Mouse (Mus musculus): Measurements from ENCODE around the gene Clmp. TPM values are rescaled to one million over a fixed set of nuclear protein-coding genes. Genes with fewer than 3 reads are reported as not detected.
A peak's percentile ranks its signal among the peaks of the same experiment; 100 is the strongest.

The Clmp gene
- total and polyA plus RNA-seq, 2 experiments from 2014 or later, result 48.8 to 57.0 TPM

DNA sequence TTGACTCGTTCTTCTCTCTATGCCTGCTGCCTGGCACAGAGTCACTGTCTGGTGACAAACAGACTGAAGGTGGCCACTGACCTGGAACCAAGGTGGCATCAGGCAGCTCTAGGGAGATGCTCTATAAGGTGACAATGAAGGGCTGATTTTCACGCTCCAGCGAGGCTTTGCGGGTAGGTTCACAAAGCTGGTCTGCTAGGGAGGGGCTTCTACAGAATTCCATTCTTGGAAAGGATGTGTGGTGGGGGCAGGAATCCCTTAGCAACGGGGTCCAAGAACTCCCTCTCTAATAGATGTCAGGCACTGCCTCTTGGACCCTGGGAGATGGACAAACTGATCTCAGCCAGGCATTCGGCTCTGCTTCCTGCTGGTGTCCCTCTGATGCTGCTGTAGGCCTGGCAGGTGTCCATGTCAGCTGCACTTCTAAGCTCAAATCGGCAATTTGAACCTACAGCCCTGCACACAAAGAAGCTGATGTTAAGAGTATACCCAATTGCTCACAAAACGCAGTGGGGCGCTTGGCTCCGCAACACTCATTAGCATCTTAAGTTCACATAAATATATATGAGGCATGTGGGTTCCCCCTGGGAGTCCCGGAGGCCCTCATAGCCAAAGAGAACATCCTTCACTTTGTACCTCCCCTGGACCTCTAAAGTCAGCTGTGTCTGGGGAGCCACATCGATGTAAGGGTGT is 22.8 kb downstream of the Clmp start:
- Histone ChIP-seq H3K27me3 (ENCODE audit: insufficient read depth, low read length) (no peaks in the 10 kb centered on the region), H3K36me3 (ENCODE audit: insufficient read depth, low read length) (no peaks in the 10 kb centered on the region), H3K9me3 (ENCODE audit: low read length) (no peaks in the 10 kb centered on the region), H3K9ac (replicated peaks; ENCODE audit: low read length, poor library complexity, severe bottlenecking) (no peak overlapping the region), H3K4me3 (ENCODE audit: low read depth, low read length) (no peak overlapping the region), H3K4me1 (ENCODE audit: insufficient read depth, low read length) (peaks cover 5% of the 10 kb centered on the region; the same call in 1 of the 2 replicates), H3K4me2 (ENCODE audit: low read depth, low read length, poor library complexity, severe bottlenecking) (0 out of 2 replicates have a peak overlapping the region, but pooled peaks have one; percentile 12), H3K27ac (ENCODE audit: low read depth, low read length) (no peak overlapping the region)
- TF ChIP-seq CTCF (IDR thresholded peaks at IDR 0.05), result no peak
- peak; percentile 25; the same call in 1 of the 2 replicates for ATAC-seq (ENCODE audit: low FRiP score)
- peak; percentile 69 for DNase-seq (ENCODE audit: low spot score)
- WGBS, result 18% methylated on average over 12 of the region's 12 CpGs

DNA sequence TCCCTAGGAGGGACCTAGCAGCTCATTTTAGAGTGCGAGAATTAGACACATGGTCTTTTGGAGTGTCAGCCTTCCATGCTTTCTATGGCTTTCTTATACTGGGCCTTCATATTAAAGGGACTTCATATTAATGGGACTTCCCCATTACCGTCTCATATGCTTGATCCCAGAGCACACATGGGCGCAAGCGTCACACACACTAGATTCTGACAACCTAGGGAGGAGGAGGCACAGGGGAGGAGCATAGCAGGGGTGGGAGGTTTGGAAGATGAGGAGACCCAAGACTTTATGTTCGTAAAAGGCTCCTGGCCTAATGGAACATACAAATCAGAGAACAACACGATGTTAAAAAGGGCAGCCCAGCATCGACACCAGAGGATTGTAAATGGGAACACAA is 23.4 kb downstream of the Clmp start:
- Histone ChIP-seq H3K27me3 (ENCODE audit: insufficient read depth, low read length) (no peaks in the 10 kb centered on the region), H3K4me1 (ENCODE audit: insufficient read depth, low read length) (peaks cover 5% of the 10 kb centered on the region; the same call in 1 of the 2 replicates), H3K4me2 (ENCODE audit: low read depth, low read length, poor library complexity, severe bottlenecking) (no peak overlapping the region), H3K27ac (ENCODE audit: low read depth, low read length) (no peak overlapping the region), H3K36me3 (ENCODE audit: insufficient read depth, low read length) (no peaks in the 10 kb centered on the region), H3K9me3 (ENCODE audit: low read length) (no peaks in the 10 kb centered on the region), H3K9ac (replicated peaks; ENCODE audit: low read length, poor library complexity, severe bottlenecking) (no peak overlapping the region), H3K4me3 (ENCODE audit: low read depth, low read length) (no peak overlapping the region)
- TF ChIP-seq CTCF (IDR thresholded peaks at IDR 0.05), result no peak
- no peak for ATAC-seq (ENCODE audit: low FRiP score)
- DNase-seq (ENCODE audit: low spot score), result no peak
- 59% methylated on average over 7 of the region's 7 CpGs for WGBS

DNA sequence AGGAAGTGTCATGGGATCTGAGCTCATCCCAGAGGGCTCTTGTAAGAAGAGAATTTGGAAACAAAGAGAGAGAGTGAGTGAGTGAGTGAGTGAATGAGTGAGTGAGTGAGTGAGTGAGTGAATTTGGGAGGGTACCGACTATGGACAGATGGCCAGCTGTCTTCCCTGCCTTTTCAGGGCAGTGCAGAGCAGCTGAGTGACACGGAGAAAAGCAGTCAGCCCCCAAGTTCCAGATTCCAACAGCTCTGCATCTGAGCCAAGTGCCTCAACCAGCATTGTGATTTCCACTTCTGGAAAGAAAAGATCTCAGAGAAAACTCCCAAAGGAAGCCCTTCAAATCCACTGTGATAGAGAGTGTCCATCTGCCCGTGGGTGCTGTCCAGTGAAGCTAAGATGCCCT is 23.8 kb downstream of the Clmp start:
- no peak overlapping the region for H3K9ac ChIP-seq (replicated peaks; ENCODE audit: low read length, poor library complexity, severe bottlenecking)
- no peaks in the 10 kb centered on the region for H3K9me3 ChIP-seq (ENCODE audit: low read length)
- H3K36me3 ChIP-seq (ENCODE audit: insufficient read depth, low read length), result no peaks in the 10 kb centered on the region
- no peaks in the 10 kb centered on the region for H3K27me3 ChIP-seq (ENCODE audit: insufficient read depth, low read length)
- H3K27ac ChIP-seq (ENCODE audit: low read depth, low read length), result no peak overlapping the region
- 48% methylated on average over 3 of the region's 3 CpGs for WGBS
- ATAC-seq (ENCODE audit: low FRiP score) (no peak; the same call in 1 of the 2 replicates), DNase-seq (ENCODE audit: low spot score) (no peak)
- no peak overlapping the region for H3K4me2 ChIP-seq (ENCODE audit: low read depth, low read length, poor library complexity, severe bottlenecking)
- TF ChIP-seq CTCF (IDR thresholded peaks at IDR 0.05), result no peak
- H3K4me1 ChIP-seq (ENCODE audit: insufficient read depth, low read length), result peaks cover 5% of the 10 kb centered on the region; the same call in 1 of the 2 replicates
- no peak overlapping the region for H3K4me3 ChIP-seq (ENCODE audit: low read depth, low read length)

DNA sequence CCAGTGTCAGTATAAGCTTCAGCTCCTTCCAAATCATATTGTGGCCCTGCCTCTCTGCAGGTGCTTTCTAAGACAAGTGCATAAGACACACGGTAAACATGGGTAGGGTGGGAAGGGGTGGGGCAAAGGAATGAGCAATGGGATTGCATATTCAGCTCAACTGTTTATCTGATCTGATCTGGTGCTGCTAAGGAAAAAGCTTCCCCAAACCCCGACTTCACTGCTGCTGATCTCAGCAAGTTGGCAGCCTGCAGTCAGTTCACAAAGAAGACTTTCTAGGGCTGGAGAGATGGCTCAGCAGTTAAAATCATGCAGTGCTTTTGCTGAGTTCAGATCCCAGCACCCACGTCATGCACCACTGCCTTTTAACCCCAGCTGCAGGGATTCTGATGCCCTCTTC is 24.2 kb downstream of the Clmp start:
- Histone ChIP-seq H3K4me3 (ENCODE audit: low read depth, low read length) (no peak overlapping the region), H3K4me2 (ENCODE audit: low read depth, low read length, poor library complexity, severe bottlenecking) (no peak overlapping the region), H3K4me1 (ENCODE audit: insufficient read depth, low read length) (peaks cover 5% of the 10 kb centered on the region; the same call in 1 of the 2 replicates), H3K27ac (ENCODE audit: low read depth, low read length) (no peak overlapping the region), H3K36me3 (ENCODE audit: insufficient read depth, low read length) (no peaks in the 10 kb centered on the region), H3K9ac (replicated peaks; ENCODE audit: low read length, poor library complexity, severe bottlenecking) (no peak overlapping the region), H3K27me3 (ENCODE audit: insufficient read depth, low read length) (no peaks in the 10 kb centered on the region), H3K9me3 (ENCODE audit: low read length) (no peaks in the 10 kb centered on the region)
- ATAC-seq (ENCODE audit: low FRiP score) (no peak), DNase-seq (ENCODE audit: low spot score) (no peak)
- 48% methylated on average over 3 of the region's 3 CpGs for WGBS
- TF ChIP-seq CTCF (IDR thresholded peaks at IDR 0.05), result peak; percentile 34

DNA sequence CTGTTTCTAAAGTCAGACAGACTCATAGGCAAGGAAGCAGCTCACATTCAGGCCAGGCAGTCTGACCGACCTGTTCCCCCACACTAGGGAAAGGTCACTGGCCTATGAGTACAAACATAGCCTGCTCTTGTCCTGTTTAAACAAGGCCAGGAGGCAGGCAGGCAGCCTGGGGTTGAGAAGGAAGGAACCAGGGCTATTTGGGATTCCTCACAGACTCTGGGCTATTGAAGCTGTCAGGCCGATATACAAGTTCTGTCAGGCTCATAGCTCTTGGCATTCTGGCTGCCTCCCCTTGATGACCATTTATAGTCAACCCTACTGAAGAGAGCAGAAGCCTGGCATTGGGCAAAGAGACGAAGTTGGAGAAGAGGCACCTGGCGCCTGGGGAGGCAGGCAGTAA is 25.9 kb downstream of the Clmp start:
- 79% methylated on average over 4 of the region's 4 CpGs for WGBS

DNA sequence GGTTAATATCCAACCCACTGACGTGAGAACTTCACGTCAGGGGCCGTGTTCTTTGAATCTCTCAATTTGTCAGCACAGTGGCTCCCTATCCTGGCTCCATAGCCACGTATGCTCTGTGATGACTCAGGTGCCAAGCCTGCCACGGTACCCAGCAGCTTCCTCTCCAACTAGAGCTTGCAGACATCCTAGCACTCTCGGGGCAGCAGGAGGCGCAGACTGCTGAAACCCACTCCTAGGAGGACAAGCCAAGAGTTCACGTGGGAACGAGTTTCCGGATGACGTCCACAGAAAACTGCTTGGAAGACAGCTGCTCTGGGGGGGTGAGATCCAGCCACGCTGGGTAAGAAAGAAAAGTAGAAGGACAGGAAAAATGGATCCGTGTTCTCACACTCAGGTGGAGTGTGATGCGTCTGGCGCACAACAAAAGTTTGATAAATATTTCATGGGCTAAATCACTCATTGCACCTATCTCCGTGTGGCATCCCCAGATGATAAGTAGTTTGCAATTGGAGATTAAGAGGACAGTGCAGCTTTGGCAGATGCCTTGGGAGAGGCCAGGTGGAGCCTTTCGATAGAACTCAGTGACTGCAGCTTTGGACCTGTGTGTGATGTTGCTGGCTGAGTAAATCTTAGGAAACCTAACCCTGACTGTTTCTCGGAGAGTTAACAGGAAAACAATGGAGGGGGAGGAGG is 31.6 kb downstream of the Clmp start:
- 69% methylated on average over 18 of the region's 18 CpGs for WGBS
- TF ChIP-seq CTCF (IDR thresholded peaks at IDR 0.05), result no peak
- H3K27ac ChIP-seq (ENCODE audit: low read depth, low read length), result no peak overlapping the region
- H3K4me2 ChIP-seq (ENCODE audit: low read depth, low read length, poor library complexity, severe bottlenecking), result no peak overlapping the region
- H3K9me3 ChIP-seq (ENCODE audit: low read length), result no peaks in the 10 kb centered on the region
- ATAC-seq (ENCODE audit: low FRiP score) (no peak), DNase-seq (ENCODE audit: low spot score) (no peak)
- no peaks in the 10 kb centered on the region for H3K36me3 ChIP-seq (ENCODE audit: insufficient read depth, low read length)
- no peaks in the 10 kb centered on the region for H3K4me1 ChIP-seq (ENCODE audit: insufficient read depth, low read length)
- no peak overlapping the region for H3K9ac ChIP-seq (replicated peaks; ENCODE audit: low read length, poor library complexity, severe bottlenecking)
- H3K4me3 ChIP-seq (ENCODE audit: low read depth, low read length), result no peak overlapping the region
- H3K27me3 ChIP-seq (ENCODE audit: insufficient read depth, low read length), result no peaks in the 10 kb centered on the region

More for the DNA sequence above, 25.9 kb downstream of the Clmp start:
- no peak for TF ChIP-seq CTCF (IDR thresholded peaks at IDR 0.05)
- Histone ChIP-seq H3K27ac (ENCODE audit: low read depth, low read length) (no peak overlapping the region), H3K4me1 (ENCODE audit: insufficient read depth, low read length) (peaks cover 5% of the 10 kb centered on the region; the same call in 1 of the 2 replicates), H3K4me3 (ENCODE audit: low read depth, low read length) (no peak overlapping the region), H3K4me2 (ENCODE audit: low read depth, low read length, poor library complexity, severe bottlenecking) (no peak overlapping the region), H3K9me3 (ENCODE audit: low read length) (no peaks in the 10 kb centered on the region), H3K36me3 (ENCODE audit: insufficient read depth, low read length) (no peaks in the 10 kb centered on the region), H3K27me3 (ENCODE audit: insufficient read depth, low read length) (no peaks in the 10 kb centered on the region), H3K9ac (replicated peaks; ENCODE audit: low read length, poor library complexity, severe bottlenecking) (no peak overlapping the region)
- ATAC-seq (ENCODE audit: low FRiP score) (no peak), DNase-seq (ENCODE audit: low spot score) (no peak)

Data from midbrain, postnatal 0 days (tissue).